Mouse (Mus musculus): ENCODE data around the gene Nlrx1.
A peak's percentile ranks its signal among the peaks of the same experiment; 100 is the strongest.
"Not testable (repeated sequence)": the region's sequence is repeated elsewhere in the genome, so short reads cannot be mapped to it uniquely, and the experiment has no call there.

The Nlrx1 gene

GRCm38 (mm10) chr9:44268432-44268831 is at the start of gene Nlrx1:
Gene Nlrx1, minus strand, starts transcription at chr9:44268599.
- no peak for DNase-seq (ENCODE audit: low spot score)

GRCm38 (mm10) chr9:44317452-44317851 is 49.1 kb upstream of the Nlrx1 start:
- DNase-seq (ENCODE audit: low spot score) = no peak

- DNase-seq (ENCODE audit: low spot score) = no peak
Measured at GRCm38 (mm10) chr9:44314910-44315309, 46.5 kb upstream of the Nlrx1 start.

GRCm38 (mm10) chr9:44314257-44314547 is 45.8 kb upstream of the Nlrx1 start:
- DNase-seq (ENCODE audit: low spot score) = no peak

GRCm38 (mm10) chr9:44313476-44314256 is 45.3 kb upstream of the Nlrx1 start:
- DNase-seq (ENCODE audit: low spot score) = no peak

GRCm38 (mm10) chr9:44311136-44312134 is 43.0 kb upstream of the Nlrx1 start:
- DNase-seq (ENCODE audit: low spot score) = no peak

GRCm38 (mm10) chr9:44310750-44311135 is 42.3 kb upstream of the Nlrx1 start:
- DNase-seq (ENCODE audit: low spot score) = no peak

- no peak for DNase-seq (ENCODE audit: low spot score)
Measured at GRCm38 (mm10) chr9:44309756-44310155, 41.4 kb upstream of the Nlrx1 start.

GRCm38 (mm10) chr9:44307248-44307647 is 38.8 kb upstream of the Nlrx1 start:
- DNase-seq (ENCODE audit: low spot score) = no peak

- no peak for DNase-seq (ENCODE audit: low spot score)
Measured at GRCm38 (mm10) chr9:44306532-44306931, 38.1 kb upstream of the Nlrx1 start.

- DNase-seq (ENCODE audit: low spot score) = peak; percentile 93
Measured at GRCm38 (mm10) chr9:44305466-44306079, 37.2 kb upstream of the Nlrx1 start, which contains the start of gene Hinfp. Gene Hinfp, minus strand, starts transcription at chr9:44305671.

GRCm38 (mm10) chr9:44300001-44300400 is 31.6 kb upstream of the Nlrx1 start:
- DNase-seq (ENCODE audit: low spot score) = not testable (repeated sequence)

- DNase-seq (ENCODE audit: low spot score) = no peak
Measured at GRCm38 (mm10) chr9:44292490-44292889, 24.1 kb upstream of the Nlrx1 start.

- no peak for DNase-seq (ENCODE audit: low spot score)
Measured at GRCm38 (mm10) chr9:44288959-44289291, 20.5 kb upstream of the Nlrx1 start.

- DNase-seq (ENCODE audit: low spot score) = peak; percentile 9
Measured at GRCm38 (mm10) chr9:44288076-44288958, 19.9 kb upstream of the Nlrx1 start, which contains the start of gene Abcg4. Gene Abcg4, minus strand, starts transcription at chr9:44288615.

GRCm38 (mm10) chr9:44287401-44288075 is 19.1 kb upstream of the Nlrx1 start:
- DNase-seq (ENCODE audit: low spot score) = no peak

- DNase-seq (ENCODE audit: low spot score) = no peak
Measured at GRCm38 (mm10) chr9:44287003-44287400, 18.6 kb upstream of the Nlrx1 start.

- no peak for DNase-seq (ENCODE audit: low spot score)
Measured at GRCm38 (mm10) chr9:44286256-44286850, 18.0 kb upstream of the Nlrx1 start.

GRCm38 (mm10) chr9:44283183-44283582 is 14.8 kb upstream of the Nlrx1 start:
- no peak for DNase-seq (ENCODE audit: low spot score)

GRCm38 (mm10) chr9:44269973-44270372 is 1.6 kb upstream of the Nlrx1 start:
- DNase-seq (ENCODE audit: low spot score) = no peak

- no peak for DNase-seq (ENCODE audit: low spot score)
Measured at GRCm38 (mm10) chr9:44269077-44269476, 678 bp upstream of the Nlrx1 start.
